Mouse (Mus musculus) MEL (cell line): Measurements from ENCODE around the gene Rnf220. TPM values are rescaled to one million over a fixed set of nuclear protein-coding genes. Genes with fewer than 3 reads are reported as not detected.

Experiments
- DNase-seq: peaks from one replicate; pipeline ENCODE4 v3.0.0; 2011; ENCODE audit warnings: low read depth, low spot score
- H3K27ac ChIP-seq: 2 replicates; pipeline ENCODE4 v1.5.1; 2012; ENCODE audit warnings: low read depth, mild to moderate bottlenecking, control low read depth, low read length, moderate library complexity; ENCODE audit not compliant: control insufficient read depth
- H3K27me3 ChIP-seq, 2 experiments: fragments of 150-350 bp in 1 of 2; sonication (generic) in 1 of 2; 2 replicates each; pipeline ENCODE4 v1.6.1; 2012; ENCODE audit warnings: low read length in 2 of 2, mild to moderate bottlenecking in 2 of 2, improper control_type of control experiment in 1 of 2, moderate library complexity in 1 of 2; ENCODE audit not compliant: insufficient read depth in 2 of 2, control insufficient read depth in 1 of 2
- H3K36me3 ChIP-seq, 2 experiments: 2 replicates each; pipeline ENCODE4 v1.6.1; 2012 to 2014; ENCODE audit warnings: low read length in 2 of 2, improper control_type of control experiment in 1 of 2, inconsistent platforms in 1 of 2, mild to moderate bottlenecking in 1 of 2; ENCODE audit not compliant: insufficient read depth in 2 of 2, control insufficient read depth in 1 of 2
- H3K4me1 ChIP-seq, 2 experiments: fragments of 150-350 bp in 1 of 2; sonication (generic) in 1 of 2; 2 replicates each; pipeline ENCODE4 v1.6.1; 2012; ENCODE audit warnings: low read length in 2 of 2, improper control_type of control experiment in 1 of 2, mild to moderate bottlenecking in 1 of 2; ENCODE audit not compliant: insufficient read depth in 2 of 2, control insufficient read depth in 1 of 2
- H3K4me3 ChIP-seq, 2 experiments: fragments of 150-350 bp in 1 of 2; sonication (generic) in 1 of 2; 2 replicates each; pipeline ENCODE4 v1.5.1; 2012; ENCODE audit warnings: low read depth in 2 of 2, low read length in 2 of 2, mild to moderate bottlenecking in 2 of 2, moderate library complexity in 2 of 2, control low read depth in 1 of 2, improper control_type of control experiment in 1 of 2; ENCODE audit not compliant: control insufficient read depth in 1 of 2, insufficient read depth in 1 of 2
- H3K79me2 ChIP-seq: 2 replicates; pipeline ENCODE4 v1.6.1; 2012; ENCODE audit warnings: mild to moderate bottlenecking, low read length, moderate library complexity; ENCODE audit not compliant: control insufficient read depth, poor library complexity, insufficient read depth
- H3K9ac ChIP-seq: 2 replicates; pipeline ENCODE4 v1.6.1; 2012; ENCODE audit warnings: low read depth, mild to moderate bottlenecking, control low read depth, low read length, moderate library complexity; ENCODE audit not compliant: control insufficient read depth, poor library complexity, severe bottlenecking
- H3K9me3 ChIP-seq: fragments of 150-350 bp; sonication (generic); replicated peaks from 2 replicates; pipeline ENCODE4 v1.6.1; 2012; ENCODE audit warnings: mild to moderate bottlenecking, low read length, improper control_type of control experiment, moderate library complexity; ENCODE audit not compliant: insufficient read depth
- BHLHE40 ChIP-seq: IDR thresholded peaks from 2 replicates; pipeline ENCODE4 v1.6.1; 2012; ENCODE audit warnings: low read depth, mild to moderate bottlenecking, inconsistent platforms, low read length, improper control_type of control experiment, borderline replicate concordance
- CHD1 ChIP-seq: IDR thresholded peaks from 2 replicates; pipeline ENCODE4 v1.6.1; 2012; ENCODE audit warnings: low read depth, mild to moderate bottlenecking, inconsistent platforms, low read length, improper control_type of control experiment
- E2F4 ChIP-seq: IDR thresholded peaks from 2 replicates; pipeline ENCODE4 v1.6.1; 2011; ENCODE audit warnings: low read depth, low read length, improper control_type of control experiment, borderline replicate concordance
- ELF1 ChIP-seq: IDR thresholded peaks from 2 replicates; pipeline ENCODE4 v1.6.1; 2014; ENCODE audit warnings: low read depth, mild to moderate bottlenecking, inconsistent platforms, low read length, improper control_type of control experiment, moderate library complexity
- EP300 ChIP-seq, 2 experiments: IDR thresholded peaks; 2 replicates each; pipeline ENCODE4 v1.6.1; 2011; ENCODE audit warnings: improper control_type of control experiment in 2 of 2, low read length in 2 of 2, low read depth in 1 of 2, mild to moderate bottlenecking in 1 of 2
- ETS1 ChIP-seq: IDR thresholded peaks from 2 replicates; pipeline ENCODE4 v1.6.1; 2012; ENCODE audit warnings: low read depth, mild to moderate bottlenecking, inconsistent platforms, low read length, improper control_type of control experiment, moderate library complexity
- GABPA ChIP-seq: IDR thresholded peaks from 2 replicates; pipeline ENCODE4 v1.6.1; 2012; ENCODE audit warnings: low read depth, mild to moderate bottlenecking, inconsistent platforms, low read length, improper control_type of control experiment, moderate library complexity
- GATA1 ChIP-seq: IDR thresholded peaks from 2 replicates; pipeline ENCODE4 v1.6.1; 2011; ENCODE audit warnings: low read depth, low read length, improper control_type of control experiment
- HCFC1 ChIP-seq: IDR thresholded peaks from 2 replicates; pipeline ENCODE4 v1.6.1; 2012; ENCODE audit warnings: low read depth, mild to moderate bottlenecking, inconsistent platforms, low read length, improper control_type of control experiment, moderate library complexity
- KAT2A ChIP-seq: conservative IDR thresholded peaks from 2 replicates; pipeline ENCODE4 v1.6.1; 2012; ENCODE audit warnings: low read depth, low read length, improper control_type of control experiment, inconsistent platforms
- MAFK ChIP-seq: IDR thresholded peaks from 2 replicates; pipeline ENCODE4 v1.6.1; 2011; ENCODE audit warnings: low read depth, mild to moderate bottlenecking, low read length, improper control_type of control experiment, borderline replicate concordance
- MAX ChIP-seq: IDR thresholded peaks from 2 replicates; pipeline ENCODE4 v1.6.1; 2011; ENCODE audit warnings: low read length, improper control_type of control experiment
- MAZ ChIP-seq: IDR thresholded peaks from 2 replicates; pipeline ENCODE4 v1.6.1; 2012; ENCODE audit warnings: low read depth, mild to moderate bottlenecking, inconsistent platforms, low read length, improper control_type of control experiment
- MEF2A ChIP-seq: IDR thresholded peaks from 2 replicates; pipeline ENCODE4 v1.6.1; 2014; ENCODE audit warnings: low read depth, mild to moderate bottlenecking, inconsistent platforms, low read length, improper control_type of control experiment; ENCODE audit not compliant: poor library complexity, insufficient replicate concordance, severe bottlenecking; ENCODE audit errors: extremely low read depth
- MYB ChIP-seq: IDR thresholded peaks from 2 replicates; pipeline ENCODE4 v1.6.1; 2011; ENCODE audit warnings: mild to moderate bottlenecking, low read depth, low read length, improper control_type of control experiment
- MYC ChIP-seq: IDR thresholded peaks from 2 replicates; pipeline ENCODE4 v1.6.1; 2011; ENCODE audit warnings: low read depth, mild to moderate bottlenecking, low read length, improper control_type of control experiment, moderate library complexity
- NELFE ChIP-seq: IDR thresholded peaks from 2 replicates; pipeline ENCODE4 v1.6.1; 2011; ENCODE audit warnings: low read depth, low read length, improper control_type of control experiment
- NRF1 ChIP-seq: IDR thresholded peaks from 2 replicates; pipeline ENCODE4 v1.6.1; 2014; ENCODE audit warnings: low read depth, mild to moderate bottlenecking, inconsistent platforms, low read length, improper control_type of control experiment, moderate library complexity; ENCODE audit not compliant: poor library complexity, insufficient read depth, severe bottlenecking
- POLR2A ChIP-seq, 2 experiments: IDR thresholded peaks; 2 replicates each; pipeline ENCODE4 v1.6.1; 2011 to 2012; ENCODE audit warnings: low read length in 2 of 2, mild to moderate bottlenecking in 2 of 2, control low read depth in 1 of 2, improper control_type of control experiment in 1 of 2, low read depth in 1 of 2, moderate library complexity in 1 of 2; ENCODE audit not compliant: control insufficient read depth in 1 of 2, insufficient read depth in 1 of 2, poor library complexity in 1 of 2
- POLR2AphosphoS2 ChIP-seq: IDR thresholded peaks from 2 replicates; pipeline ENCODE4 v1.6.1; 2011; ENCODE audit warnings: low read length, improper control_type of control experiment
- RCOR1 ChIP-seq: IDR thresholded peaks from 2 replicates; pipeline ENCODE4 v1.6.1; 2012; ENCODE audit warnings: low read depth, mild to moderate bottlenecking, inconsistent platforms, low read length, improper control_type of control experiment
- SIN3A ChIP-seq: IDR thresholded peaks from 2 replicates; pipeline ENCODE4 v1.6.1; 2012; ENCODE audit warnings: low read length, improper control_type of control experiment, inconsistent platforms
- SMC3 ChIP-seq: IDR thresholded peaks from 2 replicates; pipeline ENCODE4 v1.6.1; 2011; ENCODE audit warnings: low read depth, low read length, improper control_type of control experiment
- TBP ChIP-seq: IDR thresholded peaks from 2 replicates; pipeline ENCODE4 v1.8.0; 2011; ENCODE audit warnings: low read depth, low read length, improper control_type of control experiment
- TCF12 ChIP-seq: IDR thresholded peaks from 2 replicates; pipeline ENCODE4 v1.6.1; 2014; ENCODE audit warnings: low read depth, mild to moderate bottlenecking, inconsistent platforms, low read length, improper control_type of control experiment, moderate library complexity
- ZC3H11A ChIP-seq: IDR thresholded peaks from 2 replicates; pipeline ENCODE4 v1.6.1; 2012; ENCODE audit warnings: low read depth, mild to moderate bottlenecking, inconsistent platforms, low read length, improper control_type of control experiment
- ZMIZ1 ChIP-seq: IDR thresholded peaks from 2 replicates; pipeline ENCODE4 v1.6.1; 2012; ENCODE audit warnings: low read depth, mild to moderate bottlenecking, inconsistent platforms, low read length, improper control_type of control experiment, moderate library complexity
- polyA plus RNA-seq, 2 experiments: library from polyadenylated mRNA; stranded (reverse) in 1 of 2; unstranded in 1 of 2; fragments of >175 nt in 1 of 2; fragments of >200 nt in 1 of 2; gene quantifications; 2 replicates each; pipeline versions ENCODE4 v1.2.1 to v1.2.4; 2012; ENCODE audit warnings: low replicate concordance in 2 of 2, low read depth in 1 of 2; ENCODE audit not compliant: insufficient read length in 2 of 2, insufficient read depth in 1 of 2, missing spikeins in 1 of 2
- total RNA-seq: library from RNA; depleted of rRNA; stranded (reverse); fragments of 300-350 nt; gene quantifications from 2 replicates; pipeline ENCODE4 v1.2.3, GENCODE M21; 2012

Rnf220 gene
- total and polyA plus RNA-seq, 3 experiments: 121 to 201 TPM; not detected in 1

DNA sequence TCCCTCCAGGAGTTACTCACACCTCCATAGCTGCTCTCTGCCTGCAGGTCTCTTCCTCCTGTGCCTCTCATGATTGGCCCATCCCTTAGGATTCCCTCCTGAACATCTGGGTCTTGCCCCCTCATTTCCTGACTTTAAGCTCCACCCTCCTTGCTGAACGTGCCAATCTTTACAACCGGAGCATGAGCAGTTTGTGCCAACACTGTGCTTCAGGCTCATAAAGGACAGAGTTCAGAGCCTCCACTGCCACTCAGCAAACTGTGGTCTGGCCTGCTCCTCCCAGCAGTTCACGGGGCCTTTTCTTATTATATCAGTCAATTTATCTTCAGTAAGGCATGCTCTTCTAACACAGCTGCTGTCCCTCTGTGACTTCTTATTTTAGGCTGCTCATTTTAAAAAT, 93.4 kb downstream of the Rnf220 start:
- Histone ChIP-seq H3K79me2 (no peaks in the 10 kb centered on the region), H3K4me3 (no peak overlapping the region), H3K27me3 (no peaks in the 10 kb centered on the region), H3K36me3 (peaks cover 0 to 4% of the 10 kb centered on the region in 2 experiments; a peak in 2 of 4 replicates), H3K4me1 (peaks cover 0 to 6% of the 10 kb centered on the region in 2 experiments; a peak in 3 of 4 replicates), H3K9ac (no peak overlapping the region), H3K9me3 (no peaks in the 10 kb centered on the region), H3K27ac (no peak overlapping the region)
- TF ChIP-seq MYC (no peak), MAFK (no peak), TCF12 (no peak), POLR2A (IDR thresholded peaks at IDR 0.05; ENCODE audit: control insufficient read depth in 1 of 2, insufficient read depth in 1 of 2, low read depth in 1 of 2, low read length in 2 of 2, poor library complexity in 1 of 2) (no peak), EP300 (IDR thresholded peaks at IDR 0.05; ENCODE audit: low read depth in 1 of 2, low read length in 2 of 2) (no peak), ELF1 (no peak), SMC3 (no peak), SIN3A (no peak), NELFE (no peak), BHLHE40 (no peak), ZC3H11A (no peak), TBP (no peak), RCOR1 (no peak), KAT2A (no peak), MAZ (no peak), POLR2AphosphoS2 (no peak), HCFC1 (no peak), E2F4 (no peak), MYB (no peak), MAX (no peak)
- DNase-seq: no peak

DNA sequence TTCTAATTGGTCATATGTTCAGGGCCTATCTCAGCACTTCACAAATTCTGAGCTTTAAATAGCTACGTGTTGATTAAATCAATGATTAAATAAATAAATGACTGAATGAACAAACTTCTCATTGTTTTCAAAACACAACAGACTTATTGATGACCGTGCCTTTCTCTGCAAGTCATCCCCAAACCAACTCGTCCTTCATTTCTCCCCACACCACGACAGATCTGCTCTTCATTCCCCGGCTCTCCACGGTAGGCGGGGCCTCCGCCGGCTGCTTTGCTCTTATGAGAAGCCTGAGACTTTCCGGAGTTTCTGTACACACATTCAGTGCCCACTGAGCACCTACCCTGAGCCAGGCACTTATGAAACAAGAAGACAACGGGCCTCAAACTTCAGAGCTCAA, 99.7 kb downstream of the Rnf220 start:
- no peak overlapping the region for H3K9ac ChIP-seq
- no peak overlapping the region for H3K27ac ChIP-seq
- peaks cover 0 to 2% of the 10 kb centered on the region in 2 experiments; a peak in 1 of 4 replicates for H3K36me3 ChIP-seq
- H3K27me3 ChIP-seq: no peaks in the 10 kb centered on the region; a peak in 1 of 4 replicates
- H3K79me2 ChIP-seq: no peaks in the 10 kb centered on the region
- H3K4me3 ChIP-seq: no peak overlapping the region
- no peak for DNase-seq
- TF ChIP-seq MYC (no peak), E2F4 (no peak), TCF12 (no peak), HCFC1 (no peak), ETS1 (no peak), GABPA (no peak), NRF1 (no peak), ZMIZ1 (no peak), MEF2A (no peak), ZC3H11A (no peak), CHD1 (no peak), GATA1 (no peak)
- H3K9me3 ChIP-seq: no peaks in the 10 kb centered on the region
- 0 out of 4 replicates have a peak, but pooled peaks cover 0 to 3% of the 10 kb centered on the region in 2 experiments for H3K4me1 ChIP-seq
